Mouse (Mus musculus) stomach, postnatal 0 days (tissue): ENCODE measurements around the gene Appl2.

Experiments used
- CTCF ChIP-seq: IDR thresholded peaks from 2 replicates; pipeline ENCODE4 v1.5.1; 2016; ENCODE audit warnings: antibody characterized with exemption, low read depth, mild to moderate bottlenecking, moderate library complexity
- EP300 ChIP-seq: optimal IDR thresholded peaks from 2 replicates; pipeline ENCODE3; 2016; ENCODE audit warnings: antibody characterized with exemption

- TF ChIP-seq CTCF = no peak
- no peak for TF ChIP-seq EP300
Observed at GRCm38 (mm10) chr10:83628241-83628640, 20.3 kb downstream of the Appl2 start.
